Mouse (Mus musculus) urinary bladder, postnatal 0 days (tissue): ENCODE results near the gene Prr23a1. TPM values are rescaled to one million over a fixed set of nuclear protein-coding genes. Genes with fewer than 3 reads are reported as not detected.

Experiments
- polyA plus RNA-seq: library from polyadenylated mRNA; unstranded; fragments of >200 nt; fragmentation: Nextera tagmentation; extraction: Ambion mirVana; gene quantifications from 2 replicates; pipeline ENCODE4 v1.2.1, GENCODE M21; 2015

Gene Prr23a1
- not detected in 2 replicates for polyA plus RNA-seq

DNA sequence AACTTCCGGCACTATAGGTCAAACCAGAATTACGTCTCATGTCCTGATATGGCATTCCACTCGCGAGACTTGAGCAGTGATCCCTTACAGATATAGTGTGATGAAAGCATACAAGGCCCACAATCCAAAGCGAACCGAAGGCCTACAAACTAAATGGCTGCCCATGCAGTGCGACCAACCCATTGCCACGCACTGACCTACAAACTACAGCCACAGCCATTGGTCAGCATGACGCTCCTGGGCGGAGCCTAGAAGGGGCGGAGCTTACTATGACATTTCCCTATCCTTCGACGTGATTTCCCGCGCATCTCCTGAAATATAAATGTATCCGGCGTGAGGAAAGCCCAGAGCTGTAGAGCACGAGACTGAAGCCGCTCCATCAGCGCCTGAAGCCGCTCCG is at the start of gene Prr23a1:
TSS of gene Prr23a1 (plus strand) at position 387 of the 400 bp plus-strand sequence.

DNA sequence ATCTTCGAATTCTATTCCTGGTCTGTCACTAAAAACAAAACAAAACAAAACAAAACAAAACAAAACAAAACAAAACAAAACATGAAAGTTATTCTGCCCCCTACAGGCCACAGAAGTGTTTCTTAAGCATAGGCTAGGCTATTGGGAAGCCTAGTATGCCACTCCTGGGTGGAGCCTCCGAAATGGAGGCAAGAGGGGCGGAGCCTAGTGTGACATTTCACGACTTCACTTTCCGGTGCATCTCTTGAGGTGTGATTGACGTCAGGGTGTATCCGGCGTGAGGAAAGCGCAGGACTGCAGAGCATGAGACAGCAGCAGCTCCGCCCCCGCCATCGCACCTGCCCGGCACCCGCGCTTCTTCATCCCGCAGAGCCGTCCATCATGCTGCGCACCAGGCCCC is 13.9 kb downstream of the Prr23a1 start, which contains the start of gene Prr23a2:
TSS of gene Prr23a2 (plus strand) at position 285 of the 400 bp plus-strand sequence.

GRCm38 (mm10) chr9:98864571-98864970 is 22.3 kb downstream of the Prr23a1 start, which contains the start of gene Prr23a3:
Gene Prr23a3 (plus strand): TSS chr9:98864767.

Other genes starting within 250 kb of the Prr23a1 start
- gene Mrps22, start 240.8 kb upstream of the Prr23a1 start, polyA plus RNA-seq: 31.8 and 33.8 TPM in 2 replicates
- gene Prr23a2, start 14.0 kb downstream of the Prr23a1 start, polyA plus RNA-seq: not detected in 2 replicates
- not detected in 2 replicates for gene Prr23a3, start 22.3 kb downstream of the Prr23a1 start, polyA plus RNA-seq
- not detected in 2 replicates for gene 7420426K07Rik, start 60.6 kb downstream of the Prr23a1 start, polyA plus RNA-seq
- not detected in 2 replicates for gene Foxl2, start 112.8 kb downstream of the Prr23a1 start, polyA plus RNA-seq
- gene Faim, start 143.9 kb downstream of the Prr23a1 start, polyA plus RNA-seq: 30.0 and 33.0 TPM in 2 replicates
- not detected in 2 replicates for gene Gm1123, start 193.2 kb downstream of the Prr23a1 start, polyA plus RNA-seq